Comparison of ENCODE assay signal across 23 mouse cellular contexts in genomic region chr12:115034438-115035129, GRCm38 (mm10).
"Had no signal": no experiment of that assay in that cellular context is flagged by ENCODE, and none has a peak within 500 bp of the region (broad histone marks: within the 10 kb centered on the region; RNA-seq: fewer than 3 reads in every experiment).

No protein-coding gene starts in this region.

- H3K4me1 ChIP-seq: heart, embryonic 13.5 days; heart, embryonic 15.5 days; hindbrain, embryonic 13.5 days; hindbrain, embryonic 15.5 days; kidney, embryonic 15.5 days; limb, embryonic 12.5 days; liver, embryonic 12.5 days had no signal

- DNase-seq: gastrocnemius, adult 2 months; gastrocnemius, postnatal 14 days; heart, adult 18-20 months; heart, postnatal 14 days; heart, postnatal 36 days; kidney, adult 11 months; kidney, adult 8-10 months; kidney, postnatal 14 days; kidney, postnatal 36 days; layer of hippocampus, adult 9-11 months; layer of hippocampus, postnatal 36 days; left cerebral cortex, postnatal 4 days had no signal

- H3K4me3 ChIP-seq: gastrocnemius, adult 2 months; heart, embryonic 13.5 days; heart, embryonic 15.5 days; hindbrain, embryonic 13.5 days; hindbrain, embryonic 15.5 days; kidney, embryonic 15.5 days; limb, embryonic 12.5 days; liver, embryonic 12.5 days had no signal

- ATAC-seq: hindbrain, postnatal 0 days; intestine, embryonic 16.5 days; liver, embryonic 12.5 days had no signal

- H3K27ac ChIP-seq: gastrocnemius, adult 2 months; heart, embryonic 13.5 days; heart, embryonic 15.5 days; hindbrain, embryonic 13.5 days; hindbrain, embryonic 15.5 days; hindbrain, postnatal 0 days; kidney, embryonic 15.5 days; kidney, postnatal 0 days; limb, embryonic 12.5 days; liver, embryonic 12.5 days; liver, embryonic 14.5 days had no signal
